Mouse (Mus musculus) kidney, adult 8-10 months (tissue): ENCODE data around the gene Tceanc2.
A peak's percentile ranks its signal among the peaks of the same experiment; 100 is the strongest.

Source experiments
- DNase-seq, 2 experiments: peaks; one replicate each; pipeline ENCODE4 v3.0.0; 2022

Tceanc2 gene

GRCm38 (mm10) chr4:107178830-107179490 is at the start of gene Tceanc2:
Tceanc2 (minus strand) TSS chr4:107179116.
- peak; percentile 42 to 50 for DNase-seq

- DNase-seq, result no peak
Observed at GRCm38 (mm10) chr4:107226313-107226712, 47.4 kb upstream of the Tceanc2 start.

- no peak for DNase-seq
Observed at GRCm38 (mm10) chr4:107223225-107224204, 44.6 kb upstream of the Tceanc2 start.

GRCm38 (mm10) chr4:107221524-107221923 is 42.6 kb upstream of the Tceanc2 start:
- no peak for DNase-seq

- no peak for DNase-seq
Observed at GRCm38 (mm10) chr4:107217574-107217973, 38.7 kb upstream of the Tceanc2 start.

- DNase-seq, result no peak
Observed at GRCm38 (mm10) chr4:107213279-107214011, 34.5 kb upstream of the Tceanc2 start.

GRCm38 (mm10) chr4:107211936-107212335 is 33.0 kb upstream of the Tceanc2 start:
- no peak for DNase-seq

- no peak for DNase-seq
Observed at GRCm38 (mm10) chr4:107211465-107211864, 32.5 kb upstream of the Tceanc2 start.

GRCm38 (mm10) chr4:107210483-107211097 is 31.7 kb upstream of the Tceanc2 start:
- no peak for DNase-seq

GRCm38 (mm10) chr4:107208880-107209279 is 30.0 kb upstream of the Tceanc2 start, which contains the start of gene Ldlrad1:
Ldlrad1 (plus strand) TSS chr4:107209180.
- DNase-seq, result no peak

GRCm38 (mm10) chr4:107207016-107207415 is 28.1 kb upstream of the Tceanc2 start:
- no peak for DNase-seq

GRCm38 (mm10) chr4:107203001-107203400 is 24.1 kb upstream of the Tceanc2 start:
- DNase-seq, result no peak

GRCm38 (mm10) chr4:107201779-107202178 is 22.9 kb upstream of the Tceanc2 start:
- DNase-seq, result no peak

- DNase-seq, result no peak
Observed at GRCm38 (mm10) chr4:107198072-107198471, 19.2 kb upstream of the Tceanc2 start.

- no peak for DNase-seq
Observed at GRCm38 (mm10) chr4:107196454-107196853, 17.5 kb upstream of the Tceanc2 start.

GRCm38 (mm10) chr4:107193841-107194240 is 14.9 kb upstream of the Tceanc2 start:
- no peak for DNase-seq

GRCm38 (mm10) chr4:107185703-107186102 is 6.8 kb upstream of the Tceanc2 start:
- DNase-seq, result no peak

- DNase-seq, result no peak
Observed at GRCm38 (mm10) chr4:107183203-107183602, 4.3 kb upstream of the Tceanc2 start.

- no peak for DNase-seq
Observed at GRCm38 (mm10) chr4:107182796-107183195, 3.9 kb upstream of the Tceanc2 start.

GRCm38 (mm10) chr4:107181866-107182265 is 3.0 kb upstream of the Tceanc2 start:
- no peak for DNase-seq

- no peak for DNase-seq
Observed at GRCm38 (mm10) chr4:107180746-107181145, 1.8 kb upstream of the Tceanc2 start.

GRCm38 (mm10) chr4:107179561-107179960 is 645 bp upstream of the Tceanc2 start:
- DNase-seq, result no peak
